Mouse (Mus musculus) left cerebral cortex, adult 9 months (tissue): ENCODE data around the gene Tfpt.
"Not testable (repeated sequence)": the region's sequence is repeated elsewhere in the genome, so short reads cannot be mapped to it uniquely, and the experiment has no call there.

Experiments used
- DNase-seq, 2 experiments: peaks; one replicate each; pipeline ENCODE4 v3.0.0; 2022; ENCODE audit warnings: low spot score in 2 of 2

Tfpt gene

DNA sequence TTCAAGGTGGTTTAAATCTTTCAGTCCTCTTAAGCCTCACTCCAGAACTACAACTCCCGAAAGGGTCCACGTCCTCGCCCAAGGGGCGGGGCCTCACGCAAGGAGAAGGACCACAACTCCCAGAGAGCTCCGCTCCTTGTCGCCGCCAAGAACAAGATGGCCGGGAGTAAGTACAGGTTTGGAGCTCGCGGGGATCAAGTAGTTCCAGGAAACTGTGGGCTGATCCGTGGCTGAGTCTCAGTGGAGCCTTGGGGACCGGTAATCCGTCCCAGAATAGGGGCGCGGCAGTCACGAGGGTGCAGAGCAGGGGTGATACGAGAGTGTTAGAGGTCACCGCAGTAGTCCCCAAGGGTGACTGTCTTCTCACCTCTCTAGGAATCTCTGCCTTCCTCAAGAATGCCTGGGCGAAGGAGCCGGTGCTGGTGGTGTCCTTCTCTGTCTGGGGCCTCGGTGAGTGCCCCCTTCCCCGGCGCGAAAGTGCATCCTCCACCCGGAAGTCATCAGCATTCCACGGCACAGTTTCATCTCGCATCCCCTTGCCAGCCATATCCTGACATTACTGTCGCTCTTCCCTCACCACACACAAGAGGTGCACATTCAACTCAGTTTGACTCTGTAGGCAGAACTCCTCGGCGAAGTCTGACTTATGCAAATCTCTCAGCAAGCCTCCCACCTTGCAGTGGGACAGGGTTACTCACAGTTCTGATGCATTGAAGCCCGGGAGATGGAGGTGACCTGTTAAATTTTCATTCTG, 12.3 kb downstream of the Tfpt start, which contains the start of gene Ndufa3:
Gene Ndufa3 (plus strand): TSS at position 132 of the 754 bp plus-strand sequence.
- peak; percentile 65 to 88 for DNase-seq

DNA sequence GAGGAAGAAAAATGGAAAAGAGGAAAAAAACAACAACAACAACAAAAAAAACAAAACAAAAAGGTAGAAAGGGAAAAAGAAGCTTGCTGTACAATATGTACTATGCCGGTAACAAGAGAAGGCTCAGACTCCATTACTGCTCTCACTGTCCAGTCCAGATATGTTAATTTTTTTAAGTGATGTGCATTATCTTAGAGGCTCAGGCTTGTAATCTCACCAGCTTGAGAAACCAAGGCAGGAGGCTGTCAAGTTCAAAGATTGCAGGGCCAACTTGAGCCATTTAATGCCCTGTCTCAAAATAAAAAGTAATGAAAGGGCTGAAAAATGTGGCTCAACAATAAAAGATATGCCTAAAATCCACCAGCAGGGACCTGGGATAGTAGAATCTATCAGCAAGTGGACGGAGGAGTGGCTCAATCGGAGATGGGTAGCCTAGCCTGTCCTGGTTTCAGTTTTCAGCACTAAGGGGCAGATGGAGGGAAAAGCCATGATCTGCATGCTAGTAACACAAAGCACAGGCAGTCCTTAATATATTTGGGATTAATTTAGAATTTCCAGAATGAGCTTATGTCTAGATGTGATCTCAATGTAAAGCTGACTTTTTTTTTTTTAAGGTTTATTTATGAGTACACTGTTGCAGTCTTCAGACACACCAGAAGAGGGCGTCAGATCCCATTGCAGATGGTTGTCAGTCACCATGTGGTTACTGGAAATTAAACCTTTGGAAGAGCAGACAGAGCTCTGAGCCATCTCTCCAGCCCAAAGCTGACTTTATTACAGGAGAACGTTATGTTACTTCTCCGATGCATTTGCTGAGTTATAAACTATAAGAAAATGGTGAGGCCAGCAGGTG, 13.1 kb downstream of the Tfpt start:
- no peak for DNase-seq

DNA sequence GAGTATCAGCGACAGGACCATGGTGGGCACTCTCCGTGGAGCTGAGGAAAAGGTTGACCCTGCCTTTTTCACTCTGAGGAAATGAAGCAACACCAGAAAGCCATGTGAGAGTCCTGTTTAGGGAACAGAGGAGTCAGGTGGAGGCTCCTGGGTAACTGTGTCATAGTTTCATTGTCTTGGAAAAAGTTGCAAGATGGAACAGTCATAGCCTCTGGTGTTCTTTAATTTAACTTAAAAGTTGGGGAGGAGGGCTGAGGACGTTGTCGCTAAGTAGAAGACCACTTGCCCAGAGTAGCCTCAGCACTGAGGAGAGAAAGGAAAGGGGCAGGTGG, 13.7 kb downstream of the Tfpt start, which contains the start of gene Oscar:
Gene Oscar (minus strand): TSS at position 101 of the 332 bp plus-strand sequence.
- no peak for DNase-seq

DNA sequence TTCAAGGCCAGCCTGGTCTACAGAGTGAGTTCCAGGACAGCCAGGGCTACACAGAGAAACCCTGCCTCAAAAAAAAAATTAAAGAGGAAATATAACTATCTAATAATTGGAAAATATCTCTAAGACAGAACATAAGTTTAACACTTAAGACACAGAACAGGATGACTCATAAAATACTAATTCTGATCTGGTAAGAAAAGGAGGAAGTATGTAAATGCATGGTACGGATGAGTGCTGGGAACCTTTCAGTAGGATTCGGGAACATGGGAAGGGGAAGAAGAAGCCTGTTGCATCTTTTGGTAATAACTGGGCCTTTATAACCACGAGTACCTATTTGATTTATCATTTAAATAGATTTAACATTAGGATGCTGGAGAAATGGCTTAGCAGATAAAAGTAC, 15.7 kb downstream of the Tfpt start:
- no peak for DNase-seq

DNA sequence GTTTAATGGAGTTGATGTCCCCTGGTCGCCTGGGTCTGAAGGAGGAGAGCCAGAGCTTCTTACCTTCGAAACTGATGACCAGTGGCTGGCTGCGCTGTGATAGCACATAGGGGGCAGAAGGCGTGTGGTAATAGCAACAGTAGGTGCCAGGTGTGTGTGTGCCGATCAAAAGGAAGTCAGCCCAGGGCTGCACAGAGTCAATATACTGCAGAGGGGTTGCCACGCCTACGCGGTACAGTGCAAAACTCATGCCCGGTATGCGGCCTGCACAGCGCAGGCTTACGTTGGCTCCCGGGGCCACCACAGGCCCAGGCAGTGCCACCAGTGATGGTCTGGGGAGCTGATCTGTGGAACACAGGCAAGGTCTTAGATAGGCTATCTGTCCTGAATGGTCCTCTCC, 18.7 kb downstream of the Tfpt start:
- DNase-seq = no peak

DNA sequence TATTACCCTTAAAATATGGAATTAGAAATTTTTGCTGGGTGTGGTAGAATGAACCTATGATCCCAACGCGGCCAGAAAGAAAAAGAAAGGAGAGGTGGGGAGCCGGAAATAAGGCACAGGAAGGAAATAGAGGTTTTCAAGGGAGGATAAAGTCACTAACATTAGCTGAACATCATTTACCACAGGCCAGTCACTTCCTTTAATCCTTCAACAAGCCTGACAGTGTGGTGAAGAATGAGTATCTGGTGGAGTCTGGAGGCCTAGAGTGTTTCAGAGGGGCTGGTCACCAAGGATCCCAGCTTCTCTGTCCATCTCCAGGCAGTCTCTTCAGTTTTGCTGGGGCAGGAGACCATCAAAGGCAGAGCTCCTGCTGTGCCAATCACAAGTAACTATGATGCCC, 19.3 kb downstream of the Tfpt start:
- DNase-seq = no peak

DNA sequence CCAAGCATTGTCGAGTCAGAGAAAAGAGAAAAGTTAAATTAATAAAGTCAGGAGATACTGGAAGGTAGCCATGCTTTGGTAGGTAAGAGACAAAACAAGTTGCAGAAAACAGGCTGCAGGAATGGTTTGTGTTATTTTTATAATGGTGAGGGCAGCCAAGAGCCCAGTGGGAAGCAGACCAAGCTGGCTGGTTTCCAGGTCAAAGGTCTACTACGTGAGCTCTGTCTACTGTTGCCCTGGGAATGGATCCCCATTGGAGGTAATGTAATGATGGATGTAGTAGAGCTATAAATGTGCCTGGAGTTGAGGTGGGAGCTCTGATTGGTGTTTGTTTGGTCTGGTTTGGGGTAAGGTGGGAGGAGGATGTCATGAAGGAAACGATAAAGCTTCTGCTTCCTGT, 20.6 kb downstream of the Tfpt start:
- no peak for DNase-seq

DNA sequence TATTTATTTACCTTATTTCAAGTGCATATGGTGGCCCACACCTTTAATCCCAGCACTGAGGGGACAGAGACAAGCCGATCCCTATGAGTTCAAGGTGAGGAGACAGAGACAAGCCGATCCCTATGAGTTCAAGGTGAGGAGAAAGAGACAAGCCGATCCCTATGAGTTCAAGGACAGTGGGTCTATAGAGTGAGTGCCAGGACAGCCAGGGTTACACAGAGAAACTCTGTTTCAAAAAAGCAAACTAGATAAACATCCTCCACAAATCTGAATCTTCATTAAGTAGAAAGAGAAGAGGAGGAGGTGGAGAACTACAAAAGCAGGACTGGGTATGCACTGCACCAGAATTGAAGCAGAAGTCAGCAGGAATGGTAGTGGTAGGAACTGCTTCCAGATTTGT, 21.1 kb downstream of the Tfpt start:
- DNase-seq = no peak

DNA sequence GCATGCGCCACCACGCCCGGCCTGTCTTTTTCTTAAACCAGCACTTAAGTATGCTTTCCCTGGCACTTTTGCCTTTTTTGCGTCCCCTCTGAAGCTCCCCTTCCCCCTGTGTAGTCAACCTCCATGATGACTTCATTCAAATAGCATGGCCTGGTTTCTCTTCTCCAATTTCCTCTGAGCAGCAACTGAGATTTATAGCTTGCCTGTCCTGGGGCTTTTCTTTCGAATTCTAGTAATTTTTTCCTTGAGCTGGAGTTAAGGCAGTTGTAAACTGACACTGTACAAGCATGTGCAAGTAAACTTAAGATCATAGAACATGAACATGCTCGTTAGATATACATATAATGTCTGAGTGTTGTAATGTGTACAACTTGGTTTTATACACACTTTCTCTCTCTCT, 22.3 kb downstream of the Tfpt start:
- no peak for DNase-seq

DNA sequence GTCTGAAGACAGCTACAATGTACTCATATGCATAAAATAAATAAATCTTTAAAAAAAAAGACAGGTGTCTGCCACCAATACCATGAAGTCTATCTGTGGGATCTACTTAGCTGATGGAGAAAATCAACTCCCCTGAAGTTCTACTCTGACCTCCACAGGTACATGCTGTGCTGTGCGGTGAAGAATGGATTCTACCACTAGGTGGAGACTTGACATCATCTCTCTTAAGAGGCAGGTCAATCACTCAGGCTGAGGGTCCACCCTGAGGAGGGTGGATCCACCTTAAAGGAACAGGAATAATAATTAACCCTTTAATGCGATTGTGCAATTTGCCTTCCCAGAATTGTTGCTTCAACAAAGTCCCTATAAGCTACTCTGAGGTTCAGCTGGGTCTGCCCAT, 22.9 kb downstream of the Tfpt start:
- no peak for DNase-seq

DNA sequence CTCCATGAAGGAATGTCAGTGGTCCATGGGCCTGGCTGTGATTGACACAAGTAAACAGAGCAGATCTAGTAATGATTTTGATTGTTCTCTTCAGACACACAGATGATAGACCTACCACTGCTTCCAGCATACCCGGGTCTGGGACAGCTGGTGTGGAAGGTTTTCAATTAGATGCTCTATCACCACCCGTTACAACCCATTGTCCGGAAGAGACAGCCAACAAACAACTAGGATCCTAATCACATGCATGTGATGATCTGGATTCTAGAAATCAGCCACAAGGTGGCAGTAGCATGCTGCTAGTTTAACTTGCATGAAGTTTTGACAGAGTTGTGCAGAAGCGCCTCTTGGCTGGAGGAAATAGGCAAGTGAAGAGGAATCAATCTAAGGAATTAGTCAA, 28.6 kb downstream of the Tfpt start:
- DNase-seq = peak in 1 of 2 experiments; percentile 79

DNA sequence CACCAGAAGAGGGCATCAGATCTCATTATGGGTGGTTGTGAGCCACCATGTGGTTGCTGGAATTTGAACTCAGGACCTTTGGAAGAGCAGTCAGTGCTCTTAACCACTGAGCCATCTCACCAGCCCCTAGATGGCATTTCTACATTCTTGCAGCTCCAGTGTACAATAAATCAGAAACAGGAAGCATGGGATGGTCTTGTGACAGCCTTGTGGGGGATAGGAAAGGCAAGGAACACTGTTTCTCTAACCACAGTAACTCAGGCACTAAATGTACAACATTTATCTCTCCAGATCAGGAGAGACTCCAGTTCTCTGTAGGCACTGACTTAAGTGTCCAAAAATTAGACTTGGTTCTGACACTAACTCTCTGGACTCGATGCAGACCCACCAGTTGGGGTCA, 32.0 kb downstream of the Tfpt start:
- not testable (repeated sequence) for DNase-seq

DNA sequence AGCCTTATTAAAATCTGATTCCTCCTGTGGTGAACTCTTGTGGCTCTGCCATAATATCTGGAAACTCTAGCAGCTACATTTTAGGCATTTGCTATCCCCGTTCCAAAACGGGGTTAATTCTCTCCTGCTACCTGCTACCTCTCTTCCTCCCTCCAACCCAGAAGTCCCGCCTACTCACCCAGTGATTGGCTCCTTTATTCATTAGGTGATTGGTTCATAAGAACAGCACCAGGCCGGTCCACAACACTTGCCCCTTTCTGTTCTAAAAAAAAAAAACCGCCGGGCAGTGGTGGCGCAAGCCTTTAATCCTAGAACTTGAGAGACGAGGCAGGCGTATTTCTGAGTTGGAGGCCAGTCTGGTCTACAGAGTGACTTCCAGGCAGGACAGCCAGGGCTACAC, 34.6 kb downstream of the Tfpt start:
- no peak for DNase-seq

DNA sequence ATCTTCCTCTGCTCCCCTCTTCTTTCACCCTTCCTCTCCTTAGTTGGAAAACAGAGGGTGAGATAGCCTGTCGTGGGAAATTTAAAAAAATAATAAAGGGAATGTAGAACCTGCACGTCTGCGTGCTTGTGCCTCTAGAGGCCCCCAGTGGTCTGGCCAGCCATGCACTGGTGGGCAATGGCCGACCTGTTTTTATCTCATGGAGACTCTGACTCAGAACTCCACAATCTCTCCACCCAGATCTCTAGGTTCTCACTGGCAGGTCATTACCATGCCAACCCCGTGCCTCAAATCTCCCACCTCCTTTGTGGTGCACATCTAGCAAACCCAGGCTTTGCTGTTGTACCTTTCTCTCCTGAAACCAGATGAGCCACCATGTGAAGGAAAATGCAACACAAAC, 35.0 kb downstream of the Tfpt start:
- DNase-seq = no peak

DNA sequence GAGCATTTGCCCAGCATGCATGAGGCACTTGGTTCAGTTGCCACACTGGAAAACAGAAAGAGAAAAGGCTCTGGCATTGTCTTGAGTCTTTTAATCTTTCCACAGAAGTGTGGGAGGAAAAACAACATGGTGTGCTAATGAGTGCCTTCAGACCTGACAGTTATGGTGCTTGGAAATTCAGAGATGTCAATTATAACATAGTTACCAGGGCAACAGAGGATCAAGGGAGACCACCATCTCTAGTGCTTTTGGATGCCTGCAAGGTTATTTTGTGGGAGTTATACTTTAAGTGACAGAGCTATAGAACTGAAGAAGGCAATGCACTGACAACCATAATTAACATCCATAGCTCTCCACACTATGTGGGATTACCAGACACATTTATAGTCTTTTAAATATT, 35.9 kb downstream of the Tfpt start:
- no peak for DNase-seq

DNA sequence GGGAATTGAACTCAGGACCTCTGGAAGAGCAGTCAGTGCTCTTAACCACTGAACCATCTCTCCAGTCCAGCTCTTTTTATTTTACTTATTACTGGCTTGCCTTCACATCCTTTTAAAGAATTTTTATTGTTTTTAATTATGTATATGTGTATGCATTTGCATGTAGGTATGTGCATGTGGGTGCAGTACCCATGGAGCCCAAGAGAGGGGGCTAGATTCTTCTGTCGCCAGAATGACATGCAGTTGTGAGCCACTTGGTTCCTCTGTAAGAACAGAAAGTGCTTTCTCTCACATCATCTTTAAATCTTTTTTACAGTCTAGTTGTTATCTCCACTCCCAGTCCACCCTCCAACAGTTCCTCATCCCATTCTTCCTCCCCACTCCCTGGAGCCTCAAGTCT, 38.2 kb downstream of the Tfpt start:
- DNase-seq = no peak

DNA sequence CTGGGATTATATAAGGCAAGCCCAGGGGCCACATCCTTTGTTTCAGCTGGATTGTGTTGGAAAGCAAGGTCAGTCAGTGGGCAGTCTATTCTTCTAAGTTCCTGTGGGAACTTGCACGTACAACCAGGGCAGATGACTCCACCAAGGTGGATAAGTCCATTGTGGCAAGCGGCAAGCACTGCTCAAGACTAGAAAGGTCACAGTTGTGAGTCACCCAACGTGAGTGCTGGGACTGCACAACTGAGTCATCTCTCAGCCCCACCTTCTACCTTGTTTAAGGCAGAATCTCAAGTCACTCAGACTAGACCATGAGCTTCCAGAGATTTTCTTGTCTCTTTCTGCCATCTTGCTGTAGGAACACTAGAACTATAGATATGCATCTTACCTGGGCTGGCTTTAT, 39.2 kb downstream of the Tfpt start:
- no peak for DNase-seq

DNA sequence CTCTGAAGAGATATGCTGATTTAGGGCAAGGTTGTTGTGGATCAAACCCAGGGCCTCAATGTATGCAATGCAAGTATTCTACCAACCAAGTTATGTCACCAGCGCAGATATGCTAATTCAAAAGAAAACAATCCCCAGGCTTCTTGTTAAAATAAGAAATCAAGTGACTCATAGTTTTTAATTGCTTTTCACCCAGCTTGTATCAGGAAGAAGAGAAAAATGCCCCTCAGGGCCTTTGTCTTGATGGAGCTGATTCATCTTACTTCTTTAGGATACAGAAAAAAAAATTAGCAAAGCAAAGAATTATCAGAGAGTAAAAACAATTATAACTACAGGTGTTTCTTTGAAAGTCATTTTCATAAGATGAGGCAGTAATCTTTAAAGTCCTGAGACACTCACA, 42.4 kb downstream of the Tfpt start:
- DNase-seq = no peak

DNA sequence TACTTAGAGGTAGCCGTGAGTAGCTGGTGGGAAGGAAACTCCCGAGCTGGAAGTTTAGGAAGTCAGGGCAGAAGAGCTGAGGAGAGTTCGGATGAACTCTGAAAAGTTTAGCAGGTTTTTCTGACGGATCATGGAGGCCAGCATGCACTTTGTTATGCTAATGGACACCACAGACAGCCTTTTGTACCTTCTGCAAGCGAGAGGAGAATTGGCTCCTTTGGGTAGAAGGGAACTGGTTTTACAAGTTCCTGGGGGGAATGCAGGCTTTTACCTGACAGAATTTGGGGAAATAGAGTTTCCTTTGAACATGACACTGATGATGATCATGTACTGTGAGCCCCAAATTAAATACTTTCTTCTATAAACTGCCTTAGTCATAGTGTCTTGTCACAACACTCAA, 43.5 kb downstream of the Tfpt start:
- DNase-seq = no peak

DNA sequence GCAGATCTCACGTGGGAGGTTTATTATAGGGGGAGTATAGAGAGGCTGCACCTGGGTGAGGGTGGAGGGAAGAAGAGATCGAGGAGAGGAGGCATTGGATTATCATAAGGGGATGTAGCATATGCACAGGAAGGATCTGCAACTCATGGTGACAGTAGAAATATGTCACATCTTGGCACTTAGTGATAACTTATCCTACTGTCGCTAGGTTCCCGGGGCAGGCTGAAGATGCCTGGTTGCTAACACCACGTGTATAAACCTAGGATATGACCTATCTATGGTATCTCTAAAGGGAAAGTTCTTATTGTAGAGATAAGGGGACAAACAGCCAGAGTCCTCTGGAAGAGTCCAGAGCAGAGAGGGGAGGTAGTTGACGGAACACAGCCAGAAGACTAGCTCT, 44.0 kb downstream of the Tfpt start:
- DNase-seq = no peak

DNA sequence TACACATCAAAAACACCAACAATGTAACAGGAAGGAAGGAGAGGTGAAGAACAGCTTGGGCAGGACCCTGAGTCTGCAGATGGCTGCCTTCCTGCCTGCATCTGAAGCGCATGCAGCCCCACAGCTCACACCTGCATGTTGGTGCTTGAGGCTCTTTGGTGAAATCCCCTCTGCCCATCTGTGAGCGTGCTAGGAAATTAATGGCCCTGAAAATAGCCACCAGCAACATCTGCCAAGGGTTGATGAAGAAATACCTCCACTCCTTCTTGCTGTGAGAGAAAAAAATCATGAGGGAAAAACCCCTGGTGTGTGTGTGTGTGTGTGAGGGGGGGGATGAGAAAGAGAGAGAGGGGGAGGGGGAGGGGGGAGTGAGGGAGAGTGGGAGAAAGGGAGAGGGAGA, 49.7 kb downstream of the Tfpt start:
- DNase-seq = no peak

DNA sequence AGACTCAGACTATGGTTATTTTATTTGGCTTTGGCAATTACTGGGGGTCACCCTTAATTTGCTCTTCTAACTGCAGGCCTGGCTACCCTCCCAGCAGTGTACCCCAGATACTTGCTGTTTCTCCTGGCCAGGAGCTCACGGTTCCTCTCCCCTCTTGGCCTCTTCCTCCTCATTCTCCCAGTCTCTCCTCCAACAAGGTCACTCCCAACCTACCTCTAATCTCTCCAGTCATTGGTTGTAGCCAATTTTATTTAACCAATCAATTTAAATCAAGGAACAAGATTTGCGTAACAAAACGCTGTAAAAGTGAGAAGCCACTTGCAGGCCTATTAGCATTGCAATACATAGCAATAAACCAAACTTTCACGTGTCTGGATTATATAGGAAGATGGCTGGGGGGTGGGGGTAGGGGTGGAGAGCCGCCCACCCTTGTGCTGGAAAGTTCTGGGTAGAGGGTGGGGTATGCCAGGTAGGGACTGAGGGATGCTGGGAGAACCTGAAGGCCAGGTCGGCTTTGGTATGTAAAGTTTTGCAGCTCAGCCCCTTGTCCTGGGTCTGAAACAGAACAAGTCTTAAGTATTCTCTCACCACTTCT, 50.7 kb downstream of the Tfpt start:
- DNase-seq = no peak

DNA sequence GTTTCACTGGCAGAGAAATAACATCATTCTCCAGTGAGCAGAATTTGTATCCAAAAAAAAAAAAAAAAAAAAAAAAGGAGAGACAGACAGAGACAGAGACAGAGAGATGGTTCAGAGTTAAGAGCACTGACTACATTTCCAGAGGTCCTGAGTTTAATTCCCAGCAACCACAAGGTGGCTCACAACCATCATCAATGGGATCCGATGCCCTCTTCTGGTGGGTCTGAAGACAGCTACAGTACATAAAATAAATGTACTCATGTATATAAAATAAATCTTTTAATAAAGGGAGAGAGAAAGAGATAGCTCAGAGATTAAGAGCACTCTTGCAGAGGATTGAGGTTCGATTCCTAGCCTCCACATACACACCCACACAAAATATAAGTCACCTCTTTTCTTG, 51.5 kb downstream of the Tfpt start:
- DNase-seq = no peak
